Mouse (Mus musculus): Measurements from ENCODE around the gene Ntrk3. TPM values are rescaled to one million over a fixed set of nuclear protein-coding genes. Genes with fewer than 3 reads are reported as not detected.

The Ntrk3 gene
- polyA plus RNA-seq, 1 experiment, result 75.7 TPM

- Histone ChIP-seq H3K4me3 (ENCODE audit: insufficient read depth, low read length) (no peak overlapping the region), H3K4me1 (ENCODE audit: control insufficient read depth, insufficient read depth, low read length) (peaks cover 6% of the 10 kb centered on the region), H3K27ac (ENCODE audit: insufficient read depth, low read length) (no peak overlapping the region)
- no peak for TF ChIP-seq CTCF (IDR thresholded peaks at IDR 0.05; ENCODE audit: extremely low read depth, insufficient read depth, low read length)
These were observed 376.2 kb downstream of the Ntrk3 start for GRCm38 (mm10) chr7:78361341-78362309.

GRCm38 (mm10) chr7:78347464-78347863 is 390.3 kb downstream of the Ntrk3 start:
- Histone ChIP-seq H3K4me3 (ENCODE audit: insufficient read depth, low read length) (no peak overlapping the region), H3K27ac (ENCODE audit: insufficient read depth, low read length) (no peak overlapping the region)
- TF ChIP-seq CTCF (IDR thresholded peaks at IDR 0.05; ENCODE audit: extremely low read depth, insufficient read depth, low read length) (no peak), POLR2A (IDR thresholded peaks at IDR 0.05; ENCODE audit: extremely low read depth, insufficient read depth, low read length) (no peak)

GRCm38 (mm10) chr7:78333422-78333821 is 404.4 kb downstream of the Ntrk3 start:
- no peak overlapping the region for H3K4me3 ChIP-seq (ENCODE audit: insufficient read depth, low read length)
- H3K4me1 ChIP-seq (ENCODE audit: control insufficient read depth, insufficient read depth, low read length), result peaks cover 5% of the 10 kb centered on the region
- no peak for TF ChIP-seq CTCF (IDR thresholded peaks at IDR 0.05; ENCODE audit: extremely low read depth, insufficient read depth, low read length)
- TF ChIP-seq POLR2A (IDR thresholded peaks at IDR 0.05; ENCODE audit: extremely low read depth, insufficient read depth, low read length), result no peak
- H3K27ac ChIP-seq (ENCODE audit: insufficient read depth, low read length), result no peak overlapping the region

More at GRCm38 (mm10) chr7:78347464-78347863, 390.3 kb downstream of the Ntrk3 start:
- no peaks in the 10 kb centered on the region; the same call in none of the 2 replicates for H3K4me1 ChIP-seq (ENCODE audit: control insufficient read depth, insufficient read depth, low read length)

DNA sequence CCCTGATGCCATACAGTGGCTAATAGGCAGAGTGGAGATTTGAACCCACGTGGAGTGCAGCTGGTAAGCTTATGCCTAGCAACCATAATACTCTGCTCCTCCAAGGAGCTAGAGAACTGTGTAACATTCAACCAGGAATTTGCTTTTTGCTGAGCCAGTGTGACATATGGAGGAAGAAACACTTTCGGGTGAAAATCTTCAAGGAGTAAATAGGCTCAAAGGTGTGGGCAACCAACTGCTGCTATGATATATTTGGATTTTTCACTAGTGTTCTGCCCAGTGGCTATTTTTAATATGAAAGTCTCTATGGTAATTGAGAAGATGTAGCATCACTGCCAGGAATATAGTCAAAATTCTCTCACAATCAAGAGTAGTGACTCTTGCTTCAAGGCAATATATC is 409.5 kb downstream of the Ntrk3 start:
- Histone ChIP-seq H3K4me1 (ENCODE audit: control insufficient read depth, insufficient read depth, low read length) (peaks cover 5% of the 10 kb centered on the region), H3K4me3 (ENCODE audit: insufficient read depth, low read length) (no peak overlapping the region), H3K27ac (ENCODE audit: insufficient read depth, low read length) (no peak overlapping the region)
- TF ChIP-seq CTCF (IDR thresholded peaks at IDR 0.05; ENCODE audit: extremely low read depth, insufficient read depth, low read length) (no peak), POLR2A (IDR thresholded peaks at IDR 0.05; ENCODE audit: extremely low read depth, insufficient read depth, low read length) (no peak)

DNA sequence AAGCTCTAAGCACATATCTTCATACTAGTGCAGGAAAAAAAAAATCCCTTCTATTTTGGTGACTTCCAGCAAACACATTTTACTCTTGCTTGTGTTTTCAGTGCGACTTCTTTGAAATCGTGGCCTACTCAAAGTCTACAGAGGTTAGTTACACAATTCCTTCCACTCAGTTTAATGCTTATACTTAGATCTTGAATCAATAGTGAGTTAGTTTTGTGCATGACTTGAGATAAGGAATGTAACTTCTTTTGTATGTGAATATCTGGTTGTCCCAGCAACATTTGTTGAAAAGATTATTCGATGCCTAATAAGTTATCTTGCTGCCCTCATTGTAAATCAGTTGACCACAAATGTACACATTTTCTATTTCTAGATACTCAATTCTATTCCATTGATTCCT is 411.6 kb downstream of the Ntrk3 start:
- no peak overlapping the region for H3K4me3 ChIP-seq (ENCODE audit: insufficient read depth, low read length)
- H3K27ac ChIP-seq (ENCODE audit: insufficient read depth, low read length), result no peak overlapping the region
- TF ChIP-seq POLR2A (IDR thresholded peaks at IDR 0.05; ENCODE audit: extremely low read depth, insufficient read depth, low read length) (no peak), CTCF (IDR thresholded peaks at IDR 0.05; ENCODE audit: extremely low read depth, insufficient read depth, low read length) (no peak)
- H3K4me1 ChIP-seq (ENCODE audit: control insufficient read depth, insufficient read depth, low read length), result peaks cover 5% of the 10 kb centered on the region

GRCm38 (mm10) chr7:78318640-78319039 is 419.2 kb downstream of the Ntrk3 start:
- Histone ChIP-seq H3K4me3 (ENCODE audit: insufficient read depth, low read length) (no peak overlapping the region), H3K27ac (ENCODE audit: insufficient read depth, low read length) (no peak overlapping the region), H3K4me1 (ENCODE audit: control insufficient read depth, insufficient read depth, low read length) (peaks cover 3% of the 10 kb centered on the region)
- no peak for TF ChIP-seq CTCF (IDR thresholded peaks at IDR 0.05; ENCODE audit: extremely low read depth, insufficient read depth, low read length)
- TF ChIP-seq POLR2A (IDR thresholded peaks at IDR 0.05; ENCODE audit: extremely low read depth, insufficient read depth, low read length), result no peak

DNA sequence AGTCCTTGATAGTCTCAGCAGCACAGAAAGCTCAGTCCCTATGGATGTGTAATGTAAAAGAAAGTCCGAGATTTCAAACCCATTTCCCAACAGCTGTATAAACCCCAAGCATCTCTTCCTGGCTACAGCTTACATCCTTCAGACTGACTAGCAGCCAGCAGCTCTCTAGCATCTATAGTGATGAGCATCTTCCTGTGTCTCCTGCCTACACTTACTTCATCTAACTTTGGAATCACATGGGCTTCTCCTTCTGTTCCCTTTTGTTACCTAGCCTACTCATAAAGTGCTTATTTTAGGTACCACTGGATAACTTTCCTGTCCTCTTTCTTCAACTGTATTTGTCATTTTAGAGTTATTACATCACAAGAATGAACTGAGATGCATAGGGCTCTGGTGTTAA is 432.0 kb downstream of the Ntrk3 start:
- Histone ChIP-seq H3K27ac (ENCODE audit: insufficient read depth, low read length) (peak overlapping the region; percentile 94), H3K4me3 (ENCODE audit: insufficient read depth, low read length) (no peak overlapping the region), H3K4me1 (ENCODE audit: control insufficient read depth, insufficient read depth, low read length) (peaks cover 5% of the 10 kb centered on the region; the same call in 1 of the 2 replicates)
- TF ChIP-seq CTCF (IDR thresholded peaks at IDR 0.05; ENCODE audit: extremely low read depth, insufficient read depth, low read length) (no peak), POLR2A (IDR thresholded peaks at IDR 0.05; ENCODE audit: extremely low read depth, insufficient read depth, low read length) (0 out of 2 replicates have a peak, but pooled peaks have one; percentile 13)

- peak overlapping the region; percentile 76 for H3K27ac ChIP-seq (ENCODE audit: insufficient read depth, low read length)
- TF ChIP-seq POLR2A (IDR thresholded peaks at IDR 0.05; ENCODE audit: extremely low read depth, insufficient read depth, low read length) (no peak), CTCF (IDR thresholded peaks at IDR 0.05; ENCODE audit: extremely low read depth, insufficient read depth, low read length) (no peak)
These were observed 432.8 kb downstream of the Ntrk3 start for GRCm38 (mm10) chr7:78305029-78305428.

DNA sequence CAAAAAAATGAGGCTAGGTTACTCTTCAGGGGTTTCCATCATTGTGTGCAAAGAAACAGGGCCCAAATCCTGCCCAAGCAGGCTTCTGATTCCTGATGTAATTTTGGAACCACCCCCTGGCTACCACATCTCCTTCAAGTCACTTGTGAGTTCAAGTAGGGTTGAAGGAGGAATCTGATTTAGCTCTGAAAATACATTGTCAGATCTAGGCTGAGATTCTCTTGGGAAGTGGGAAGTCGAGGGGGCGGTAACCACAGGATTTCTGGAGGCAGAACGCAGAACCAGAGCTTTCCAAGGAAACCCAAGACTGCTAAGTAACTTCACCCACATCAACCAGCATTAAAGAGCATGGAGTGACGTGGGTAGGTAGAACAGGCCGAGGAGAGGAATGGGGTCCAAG is 440.5 kb downstream of the Ntrk3 start:
- H3K4me3 ChIP-seq (ENCODE audit: insufficient read depth, low read length), result no peak overlapping the region
- peak overlapping the region; percentile 73; the same call in 1 of the 2 replicates for H3K27ac ChIP-seq (ENCODE audit: insufficient read depth, low read length)
- TF ChIP-seq CTCF (IDR thresholded peaks at IDR 0.05; ENCODE audit: extremely low read depth, insufficient read depth, low read length) (no peak), POLR2A (IDR thresholded peaks at IDR 0.05; ENCODE audit: extremely low read depth, insufficient read depth, low read length) (no peak)
- peaks cover 6% of the 10 kb centered on the region; the same call in 1 of the 2 replicates for H3K4me1 ChIP-seq (ENCODE audit: control insufficient read depth, insufficient read depth, low read length)

More at GRCm38 (mm10) chr7:78305029-78305428, 432.8 kb downstream of the Ntrk3 start:
- H3K4me3 ChIP-seq (ENCODE audit: insufficient read depth, low read length), result no peak overlapping the region
- H3K4me1 ChIP-seq (ENCODE audit: control insufficient read depth, insufficient read depth, low read length), result peaks cover 5% of the 10 kb centered on the region; the same call in 1 of the 2 replicates

DNA sequence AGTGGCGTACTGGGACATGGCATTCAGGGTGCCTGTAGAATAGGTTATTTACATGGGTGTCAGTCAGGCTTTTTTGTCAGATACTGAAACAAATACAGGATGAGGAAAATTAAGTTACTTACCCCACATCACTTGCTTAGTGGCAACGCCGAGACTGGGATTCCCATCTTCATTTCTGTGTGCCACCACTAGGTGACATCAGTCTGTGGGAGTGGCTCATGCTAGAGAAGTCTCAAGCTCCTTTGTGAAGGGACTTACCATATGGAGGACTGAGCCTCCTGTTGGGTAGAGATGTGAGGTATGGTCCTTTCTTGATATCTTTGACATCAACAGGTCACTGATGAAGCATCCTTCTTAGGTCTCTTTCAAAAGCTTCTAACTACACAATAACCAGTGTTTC is 443.5 kb downstream of the Ntrk3 start:
- no peak overlapping the region for H3K27ac ChIP-seq (ENCODE audit: insufficient read depth, low read length)
- H3K4me1 ChIP-seq (ENCODE audit: control insufficient read depth, insufficient read depth, low read length), result peaks cover 6% of the 10 kb centered on the region; the same call in 1 of the 2 replicates
- TF ChIP-seq CTCF (IDR thresholded peaks at IDR 0.05; ENCODE audit: extremely low read depth, insufficient read depth, low read length) (peak; percentile 9; the same call in 1 of the 2 replicates), POLR2A (IDR thresholded peaks at IDR 0.05; ENCODE audit: extremely low read depth, insufficient read depth, low read length) (no peak)
- H3K4me3 ChIP-seq (ENCODE audit: insufficient read depth, low read length), result no peak overlapping the region
